Comparison of ENCODE assay signal across 30 mouse cellular contexts in the genomic region with DNA sequence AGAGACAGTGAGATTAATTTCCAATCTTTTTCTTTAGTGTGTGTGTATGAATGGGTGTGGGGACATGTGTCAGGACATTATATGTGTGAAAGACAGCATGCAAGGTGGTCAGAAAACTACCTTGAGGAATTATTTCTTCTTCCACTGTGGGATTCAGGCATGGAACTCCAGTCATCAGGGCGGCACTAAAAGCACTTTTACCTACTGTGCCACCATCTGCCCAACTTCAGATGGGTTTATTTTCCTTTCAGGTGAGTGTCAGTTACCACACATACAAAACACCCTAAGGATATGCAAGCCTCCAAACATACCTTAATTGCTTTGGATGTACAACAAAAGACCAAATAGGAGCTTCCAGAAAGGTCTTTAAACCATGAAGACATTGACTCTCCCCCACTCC. TPM values are rescaled to one million over a fixed set of nuclear protein-coding genes. Genes with fewer than 3 reads are reported as not detected.
DNase-seq lines count a peak whose midpoint lies in the region; ATAC-seq and TF ChIP-seq lines count a peak whose summit lies in the region.
"Had no signal": no experiment of that assay in that cellular context is flagged by ENCODE, and none has a peak within 500 bp of the region (broad histone marks: within the 10 kb centered on the region; RNA-seq: fewer than 3 reads in every experiment).

No protein-coding gene starts in this region.

- no peak for TF ChIP-seq EP300 in liver, postnatal 0 days (IDR thresholded peaks at IDR 0.05; ENCODE audit: low read depth)

- H3K27me3 ChIP-seq in liver, embryonic 12.5 days (replicated peaks) = no peaks in the 10 kb centered on the region
- no peaks in the 10 kb centered on the region for H3K27me3 ChIP-seq in liver, postnatal 0 days (ENCODE audit: insufficient read depth, low read length)
- H3K27me3 ChIP-seq: embryonic facial prominence, embryonic 12.5 days; heart, embryonic 12.5 days; hindbrain, embryonic 13.5 days; limb, embryonic 12.5 days; midbrain, embryonic 13.5 days; neural tube, embryonic 13.5 days; Patski had no signal

- H3K4me1 ChIP-seq in liver, embryonic 12.5 days = peaks cover 70% of the 10 kb centered on the region
- peaks cover 19% of the 10 kb centered on the region for H3K4me1 ChIP-seq in liver, postnatal 0 days (ENCODE audit: insufficient read depth)
- H3K4me1 ChIP-seq: embryonic facial prominence, embryonic 12.5 days; heart, embryonic 12.5 days; hindbrain, embryonic 13.5 days; limb, embryonic 12.5 days; midbrain, embryonic 13.5 days; neural tube, embryonic 13.5 days had no signal

- no peak for ATAC-seq in liver, embryonic 12.5 days
- ATAC-seq in liver, postnatal 0 days = no peak
- ATAC-seq: forebrain, embryonic 14.5 days; intestine, postnatal 0 days; lung, postnatal 0 days; midbrain, embryonic 13.5 days; Patski had no signal

- H3K36me3 ChIP-seq in liver, embryonic 12.5 days = peaks cover 100% of the 10 kb centered on the region
- H3K36me3 ChIP-seq in liver, postnatal 0 days (replicated peaks; ENCODE audit: insufficient read depth, low read length) = peaks cover 99% of the 10 kb centered on the region

- H3K9ac ChIP-seq in liver, embryonic 12.5 days = peak overlapping the region; percentile 66
- no peak overlapping the region; the same call in 1 of the 2 replicates for H3K9ac ChIP-seq in liver, postnatal 0 days (replicated peaks)
- H3K9ac ChIP-seq: embryonic facial prominence, embryonic 12.5 days; heart, embryonic 12.5 days; hindbrain, embryonic 13.5 days; limb, embryonic 12.5 days; midbrain, embryonic 13.5 days; neural tube, embryonic 13.5 days had no signal

- no peak overlapping the region for H3K4me3 ChIP-seq in liver, embryonic 12.5 days
- no peak overlapping the region for H3K4me3 ChIP-seq in liver, postnatal 0 days (ENCODE audit: low read depth, low read length)
- H3K4me3 ChIP-seq: embryonic facial prominence, embryonic 12.5 days; heart, adult 2 months; heart, embryonic 12.5 days; hindbrain, embryonic 13.5 days; left cerebral cortex, adult 2 months; limb, embryonic 12.5 days; midbrain, embryonic 13.5 days; neural tube, embryonic 13.5 days had no signal

- TF ChIP-seq CTCF in liver, postnatal 0 days (IDR thresholded peaks at IDR 0.05; ENCODE audit: low read depth) = no peak

- DNase-seq in cerebellum, adult 18-20 months = peak; percentile 35 to 40
- DNase-seq in cerebellum, postnatal 4 days (ENCODE audit: low spot score in 2 of 2) = no peak
- DNase-seq in cerebellum, adult 9-11 months = peak; percentile 38
- DNase-seq in liver, postnatal 0 days = no peak
- no peak for DNase-seq in frontal cortex, postnatal 14 days (ENCODE audit: low spot score in 2 of 2)
- no peak for DNase-seq in right cerebral cortex, postnatal 36 days (ENCODE audit: low spot score in 2 of 2)
- DNase-seq: adrenal gland, postnatal 14 days; embryo, embryonic 11 days; gastrocnemius, postnatal 36 days; heart, adult 2 months; heart, postnatal 4 days; kidney, adult 9 months; kidney, postnatal 14 days; lung, adult 18-20 months; thymus, adult 2 months; thymus, postnatal 36 days had no signal

- H3K4me2 ChIP-seq in liver, embryonic 12.5 days = no peak overlapping the region
- H3K4me2 ChIP-seq in liver, postnatal 0 days (ENCODE audit: low read depth, low read length) = no peak overlapping the region
- H3K4me2 ChIP-seq: embryonic facial prominence, embryonic 12.5 days; heart, embryonic 12.5 days; hindbrain, embryonic 13.5 days; limb, embryonic 12.5 days; midbrain, embryonic 13.5 days; neural tube, embryonic 13.5 days had no signal

- 90% methylated on average over 1 of the region's 1 CpGs for WGBS in liver, embryonic 12.5 days (ENCODE audit: insufficient replicate concordance)
- WGBS in liver, postnatal 0 days (ENCODE audit: insufficient replicate concordance) = 84% methylated on average over 1 of the region's 1 CpGs

- H3K27ac ChIP-seq in liver, embryonic 12.5 days = peak overlapping the region; percentile 97
- peak overlapping the region; percentile 93 for H3K27ac ChIP-seq in liver, postnatal 0 days (ENCODE audit: low read depth)
- H3K27ac ChIP-seq: embryonic facial prominence, embryonic 12.5 days; heart, adult 2 months; hindbrain, embryonic 13.5 days; left cerebral cortex, adult 2 months; limb, embryonic 12.5 days; macrophage; midbrain, embryonic 13.5 days; neural tube, embryonic 13.5 days had no signal

- H3K9me3 ChIP-seq in liver, embryonic 12.5 days (replicated peaks) = no peaks in the 10 kb centered on the region
- H3K9me3 ChIP-seq in liver, postnatal 0 days (ENCODE audit: low read length) = no peaks in the 10 kb centered on the region
- H3K9me3 ChIP-seq: embryonic facial prominence, embryonic 12.5 days; heart, embryonic 12.5 days; hindbrain, embryonic 13.5 days; limb, embryonic 12.5 days; midbrain, embryonic 13.5 days; neural tube, embryonic 13.5 days had no signal

RNA-seq across cellular contexts. Expression of gene Gm49354, which starts 12.7 kb away (rescaled TPM):
- not detected in 2 replicates for polyA plus RNA-seq in liver, embryonic 12.5 days (2016; fragmentation: Nextera tagmentation; extraction: Ambion mirVana)
- polyA plus RNA-seq in liver, postnatal 0 days (2015; fragmentation: Nextera tagmentation; extraction: Ambion mirVana) = not detected in 2 replicates
- polyA plus RNA-seq: embryonic facial prominence, embryonic 12.5 days; forebrain, embryonic 14.5 days; heart, adult 2 months; heart, embryonic 12.5 days; heart, postnatal 0 days; hindbrain, embryonic 13.5 days; intestine, postnatal 0 days; limb, embryonic 12.5 days; lung, postnatal 0 days; macrophage; midbrain, embryonic 13.5 days; neural tube, embryonic 13.5 days; thymus, adult 2 months had no signal

RNA-seq across cellular contexts. Expression of gene Isca1, which starts 25.2 kb away (rescaled TPM):
- 216 and 223 TPM in 2 replicates for polyA plus RNA-seq in liver, embryonic 12.5 days (2016; fragmentation: Nextera tagmentation; extraction: Ambion mirVana)
- polyA plus RNA-seq in liver, postnatal 0 days (2015; fragmentation: Nextera tagmentation; extraction: Ambion mirVana) = 135 and 137 TPM in 2 replicates

RNA-seq across cellular contexts. Expression of gene Tut7, which starts 28.2 kb away (rescaled TPM):
- 66.3 and 74.4 TPM in 2 replicates for polyA plus RNA-seq in liver, embryonic 12.5 days (2016; fragmentation: Nextera tagmentation; extraction: Ambion mirVana)
- 33.8 and 37.6 TPM in 2 replicates for polyA plus RNA-seq in liver, postnatal 0 days (2015; fragmentation: Nextera tagmentation; extraction: Ambion mirVana)

RNA-seq across cellular contexts. Expression of gene 1700014D04Rik, which starts 48.2 kb away (rescaled TPM):
- not detected in 2 replicates for polyA plus RNA-seq in liver, embryonic 12.5 days (2016; fragmentation: Nextera tagmentation; extraction: Ambion mirVana)
- not detected in 2 replicates for polyA plus RNA-seq in liver, postnatal 0 days (2015; fragmentation: Nextera tagmentation; extraction: Ambion mirVana)
- polyA plus RNA-seq: forebrain, embryonic 14.5 days; heart, adult 2 months; heart, embryonic 12.5 days; heart, postnatal 0 days; hindbrain, embryonic 13.5 days; intestine, postnatal 0 days; macrophage had no signal

Comparison
In these comparisons a context has a peak if more than half of its experiments do, and no peak if none do; other contexts are left out.
1. DNase-seq: peak in cerebellum, adult 18-20 months (2 of 2) and cerebellum, adult 9-11 months (single experiment); none in cerebellum, postnatal 4 days (0 of 2), liver, postnatal 0 days (single experiment), frontal cortex, postnatal 14 days (0 of 2) and right cerebral cortex, postnatal 36 days (0 of 2).